Mouse (Mus musculus): ENCODE measurements around the gene Mllt1. TPM values are rescaled to one million over a fixed set of nuclear protein-coding genes. Genes with fewer than 3 reads are reported as not detected.

The Mllt1 gene
- 1 to 10 TPM; 4.5 to 7.0 TPM for polyA plus RNA-seq (2017; shearing (Covaris generic))

GRCm38 (mm10) chr17:56935363-56936131, at the start of gene Mllt1:
Gene Mllt1 (minus strand): TSS chr17:56935415.
- peak; percentile 98 for ATAC-seq

GRCm38 (mm10) chr17:56984886-56985285, 49.7 kb upstream of the Mllt1 start:
- ATAC-seq, result no peak

GRCm38 (mm10) chr17:56982013-56982412, 46.8 kb upstream of the Mllt1 start, which contains the start of gene Acer1:
Gene Acer1 (minus strand): TSS chr17:56982126.
- no peak for ATAC-seq

- no peak for ATAC-seq
Measured at GRCm38 (mm10) chr17:56981049-56981448, 45.8 kb upstream of the Mllt1 start.

- no peak for ATAC-seq
Measured at GRCm38 (mm10) chr17:56979524-56979923, 44.3 kb upstream of the Mllt1 start.

- ATAC-seq, result no peak
Measured at GRCm38 (mm10) chr17:56976531-56977390, 41.5 kb upstream of the Mllt1 start.

- no peak for ATAC-seq
Measured at GRCm38 (mm10) chr17:56975391-56975790, 40.2 kb upstream of the Mllt1 start.

- ATAC-seq, result no peak
Measured at GRCm38 (mm10) chr17:56974708-56975240, 39.6 kb upstream of the Mllt1 start.

- no peak for ATAC-seq
Measured at GRCm38 (mm10) chr17:56973956-56974707, 38.9 kb upstream of the Mllt1 start.

- ATAC-seq, result no peak
Measured at GRCm38 (mm10) chr17:56970081-56970480, 34.9 kb upstream of the Mllt1 start.

- no peak for ATAC-seq
Measured at GRCm38 (mm10) chr17:56969321-56969720, 34.1 kb upstream of the Mllt1 start.

GRCm38 (mm10) chr17:56963646-56964045, 28.4 kb upstream of the Mllt1 start:
- no peak for ATAC-seq

- ATAC-seq, result no peak
Measured at GRCm38 (mm10) chr17:56962642-56963405, 27.6 kb upstream of the Mllt1 start.

GRCm38 (mm10) chr17:56961880-56962279, 26.7 kb upstream of the Mllt1 start:
- no peak for ATAC-seq

GRCm38 (mm10) chr17:56958667-56959066, 23.5 kb upstream of the Mllt1 start:
- ATAC-seq, result no peak

- peak; percentile 51 for ATAC-seq
Measured at GRCm38 (mm10) chr17:56957763-56958429, 22.7 kb upstream of the Mllt1 start.

- no peak for ATAC-seq
Measured at GRCm38 (mm10) chr17:56954871-56955270, 19.7 kb upstream of the Mllt1 start.

- no peak for ATAC-seq
Measured at GRCm38 (mm10) chr17:56952639-56953038, 17.4 kb upstream of the Mllt1 start.

- ATAC-seq, result no peak
Measured at GRCm38 (mm10) chr17:56950915-56951314, 15.7 kb upstream of the Mllt1 start.

GRCm38 (mm10) chr17:56938751-56939150, 3.5 kb upstream of the Mllt1 start:
- ATAC-seq, result no peak

GRCm38 (mm10) chr17:56936731-56937130, 1.5 kb upstream of the Mllt1 start:
- no peak for ATAC-seq
